Mouse (Mus musculus) heart, adult 11 months (tissue): ENCODE measurements around the gene Hist1h1e.
"Not testable (repeated sequence)": the region's sequence is repeated elsewhere in the genome, so short reads cannot be mapped to it uniquely, and the experiment has no call there.

Experiments
- DNase-seq: peaks from one replicate; pipeline ENCODE4 v3.0.0; 2022

Gene Hist1h1e

DNA sequence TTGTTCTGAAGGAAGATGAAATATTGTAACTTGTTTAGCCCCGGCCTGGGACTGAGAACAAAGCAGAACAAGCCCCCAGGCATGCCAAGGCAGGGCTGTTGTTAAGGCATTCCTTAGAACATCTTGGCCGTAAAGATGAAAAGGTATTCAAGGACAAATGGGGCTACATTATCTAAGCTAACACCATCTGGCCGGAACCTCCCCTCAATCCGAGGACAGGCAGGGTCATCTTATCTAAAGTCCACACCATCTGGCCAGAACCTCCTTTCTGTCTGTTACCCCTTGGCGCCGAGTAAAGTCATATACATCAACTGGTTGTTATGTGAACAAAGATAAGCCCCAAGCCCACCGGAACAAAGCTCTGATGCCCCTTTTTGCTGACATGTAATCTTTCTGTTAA, 30.5 kb downstream of the Hist1h1e start:
- DNase-seq = not testable (repeated sequence)

GRCm38 (mm10) chr13:23591206-23591605, 31.2 kb downstream of the Hist1h1e start:
- DNase-seq = peak; percentile 63

DNA sequence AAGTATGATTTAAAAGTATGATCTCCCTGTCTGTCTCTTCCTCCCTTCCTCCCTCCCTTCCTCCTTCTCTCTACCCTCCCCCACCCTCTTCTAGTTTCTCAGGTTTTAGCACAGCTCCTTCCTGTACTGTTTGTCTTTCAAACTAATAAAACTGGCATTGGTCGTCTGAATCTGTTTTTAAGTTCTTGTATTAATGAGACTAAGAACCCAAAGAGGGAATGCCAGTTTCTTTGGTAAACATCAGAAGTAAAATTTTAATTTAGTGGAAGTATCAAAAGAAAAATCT, 35.5 kb downstream of the Hist1h1e start:
- DNase-seq = no peak

DNA sequence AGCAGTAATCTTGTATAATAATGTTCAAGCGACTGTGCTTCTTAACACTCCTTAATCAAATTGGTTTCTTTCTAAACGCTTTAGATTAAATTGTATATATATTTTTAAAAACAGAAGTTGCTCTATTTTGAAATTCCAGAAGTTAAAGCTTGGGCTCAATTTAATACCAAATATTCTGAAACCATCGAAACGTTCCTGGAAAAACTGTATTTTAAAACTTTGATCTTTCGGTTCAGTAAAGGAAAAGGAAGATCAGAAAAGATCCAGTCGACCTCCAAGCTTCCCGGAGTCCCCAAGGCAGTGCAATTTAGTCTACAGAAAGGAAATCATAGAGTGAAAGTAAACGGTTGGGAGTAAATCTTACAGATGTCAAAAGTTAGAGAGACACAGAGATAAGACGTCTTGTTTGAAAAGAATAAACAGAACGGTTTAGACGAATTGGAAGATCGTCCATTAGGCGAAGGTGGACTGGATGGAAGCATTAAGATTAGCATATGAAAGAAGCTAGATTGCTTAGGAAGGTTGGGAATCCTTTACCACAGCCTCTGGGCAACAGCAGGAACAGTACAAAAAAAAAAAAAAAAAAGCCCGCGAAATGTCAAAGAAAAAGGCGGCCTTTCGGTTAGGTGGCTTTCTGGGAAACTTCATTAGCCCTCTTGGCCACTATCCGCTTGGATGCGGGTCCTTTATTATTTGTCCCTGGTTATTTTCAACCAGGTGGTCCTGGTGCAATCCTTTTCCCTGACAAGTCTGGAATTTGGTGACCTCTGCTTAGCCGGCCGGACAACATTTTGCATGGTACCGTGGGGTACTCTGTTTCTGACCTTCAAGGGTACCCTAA, 36.0 kb downstream of the Hist1h1e start:
- DNase-seq = no peak

DNA sequence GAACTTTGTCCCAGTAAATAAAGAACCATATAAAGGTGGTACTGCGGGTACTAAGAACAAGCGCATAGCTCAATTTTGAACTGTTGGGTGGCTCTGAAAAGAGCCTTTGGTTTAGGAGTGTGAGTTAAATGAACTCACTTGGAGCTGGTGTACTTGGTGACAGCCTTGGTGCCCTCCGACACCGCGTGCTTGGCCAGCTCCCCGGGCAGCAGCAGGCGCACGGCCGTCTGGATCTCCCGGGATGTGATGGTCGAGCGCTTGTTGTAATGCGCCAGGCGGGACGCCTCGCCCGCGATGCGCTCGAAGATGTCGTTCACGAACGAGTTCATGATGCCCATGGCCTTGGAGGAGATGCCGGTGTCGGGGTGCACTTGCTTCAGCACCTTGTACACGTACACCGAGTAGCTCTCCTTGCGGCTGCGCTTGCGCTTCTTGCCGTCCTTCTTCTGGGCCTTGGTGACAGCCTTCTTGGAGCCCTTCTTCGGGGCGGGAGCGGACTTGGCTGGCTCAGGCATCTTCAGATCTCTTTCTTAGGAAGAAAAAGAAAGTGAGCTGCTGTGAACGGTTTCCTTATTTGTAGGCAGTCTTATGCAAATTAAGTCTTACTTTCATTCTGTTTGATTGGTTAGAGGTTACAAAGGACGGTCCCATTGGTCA, 36.8 kb downstream of the Hist1h1e start:
- DNase-seq = peak; percentile 98

- DNase-seq = peak; percentile 98
Measured at GRCm38 (mm10) chr13:23585029-23585441, 37.3 kb downstream of the Hist1h1e start.

DNA sequence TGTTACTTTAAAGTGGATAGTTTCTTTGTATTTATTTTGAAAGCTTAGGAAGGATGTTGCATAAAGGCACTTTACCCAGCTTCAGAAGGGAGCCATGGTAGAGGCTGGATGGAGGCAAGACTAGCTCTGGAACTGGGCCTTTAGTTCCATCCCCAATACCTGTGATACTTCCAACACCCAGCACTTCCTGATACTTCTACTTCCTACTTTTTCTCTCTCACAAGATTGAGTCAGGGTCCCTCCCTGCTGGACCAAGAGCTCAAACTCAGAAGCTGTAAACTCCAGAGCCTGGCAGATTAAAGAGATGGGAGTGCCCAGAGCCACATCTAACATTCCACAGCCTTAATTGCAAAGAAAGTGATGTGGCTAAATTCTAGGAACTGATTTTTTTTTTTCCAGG, 38.0 kb downstream of the Hist1h1e start:
- DNase-seq = no peak

DNA sequence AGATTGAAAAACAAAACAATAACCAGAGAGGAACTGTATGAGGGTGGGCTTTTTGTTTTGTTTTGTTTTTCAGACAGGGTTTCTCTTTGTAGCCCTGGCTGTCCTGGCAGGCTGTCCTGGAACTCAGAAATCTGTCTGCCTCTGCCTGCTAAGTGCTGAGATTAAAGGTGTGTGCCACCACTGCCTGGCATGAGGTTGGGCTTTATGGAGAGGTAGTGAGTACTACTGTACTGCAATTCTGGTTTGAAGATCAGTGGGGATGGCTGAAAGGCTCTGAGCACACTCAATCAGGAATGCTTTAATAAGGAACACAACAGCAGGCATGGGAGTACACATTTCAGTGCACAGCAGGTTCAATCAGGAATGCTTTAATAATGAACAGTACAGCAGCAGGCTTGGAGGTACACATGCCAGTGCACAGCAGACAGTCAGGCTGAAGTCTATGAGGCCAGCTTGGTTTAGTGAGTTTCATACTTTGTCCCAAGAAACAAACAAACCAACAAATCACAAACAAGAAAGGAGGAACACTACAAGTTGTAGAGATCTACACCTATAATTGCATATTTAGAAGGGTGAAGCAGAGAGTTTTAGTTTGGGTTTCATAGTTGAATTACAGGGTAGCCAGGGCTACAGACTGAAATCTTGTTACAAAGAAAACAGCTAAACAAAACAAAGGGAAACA, 38.8 kb downstream of the Hist1h1e start:
- peak; percentile 80 for DNase-seq

DNA sequence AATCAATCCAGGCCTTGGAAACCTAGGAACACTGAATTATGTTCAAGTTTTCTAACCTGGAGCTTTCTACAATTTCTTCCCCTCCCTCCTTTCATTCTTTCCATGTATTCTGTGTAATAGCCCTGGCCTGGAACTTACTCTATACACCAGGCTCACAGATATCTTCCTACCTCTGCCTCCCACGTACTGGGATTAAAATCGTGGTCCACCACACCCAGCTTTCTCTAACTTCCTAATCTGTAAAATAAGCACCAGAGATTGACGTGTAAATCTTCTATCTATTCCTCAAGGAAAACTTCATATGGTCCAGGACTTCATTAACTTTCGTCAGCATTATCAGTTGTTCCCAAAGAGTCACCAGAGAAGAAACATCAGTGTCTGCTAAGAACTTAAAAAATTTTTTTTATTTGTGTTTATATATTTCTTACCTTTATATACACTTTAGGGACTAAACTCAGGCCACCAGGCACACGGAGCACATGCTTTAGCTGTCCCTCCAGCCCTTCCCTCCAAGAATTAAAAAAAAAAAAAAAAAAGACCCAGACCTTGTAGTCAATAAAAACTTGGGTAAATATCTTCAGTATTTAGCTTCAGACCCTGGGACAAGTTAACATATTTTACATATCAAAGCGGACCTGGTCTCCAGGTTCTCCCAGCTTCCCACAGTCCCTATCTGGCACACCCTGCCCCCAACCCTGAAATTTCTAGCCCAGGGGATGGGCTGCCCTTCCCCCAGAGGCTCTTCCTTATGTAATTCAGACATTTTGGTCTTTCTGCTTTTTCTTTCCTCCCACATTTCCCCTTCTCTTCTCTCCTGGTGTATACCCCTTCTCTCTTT, 39.9 kb downstream of the Hist1h1e start:
- DNase-seq = peak; percentile 76

DNA sequence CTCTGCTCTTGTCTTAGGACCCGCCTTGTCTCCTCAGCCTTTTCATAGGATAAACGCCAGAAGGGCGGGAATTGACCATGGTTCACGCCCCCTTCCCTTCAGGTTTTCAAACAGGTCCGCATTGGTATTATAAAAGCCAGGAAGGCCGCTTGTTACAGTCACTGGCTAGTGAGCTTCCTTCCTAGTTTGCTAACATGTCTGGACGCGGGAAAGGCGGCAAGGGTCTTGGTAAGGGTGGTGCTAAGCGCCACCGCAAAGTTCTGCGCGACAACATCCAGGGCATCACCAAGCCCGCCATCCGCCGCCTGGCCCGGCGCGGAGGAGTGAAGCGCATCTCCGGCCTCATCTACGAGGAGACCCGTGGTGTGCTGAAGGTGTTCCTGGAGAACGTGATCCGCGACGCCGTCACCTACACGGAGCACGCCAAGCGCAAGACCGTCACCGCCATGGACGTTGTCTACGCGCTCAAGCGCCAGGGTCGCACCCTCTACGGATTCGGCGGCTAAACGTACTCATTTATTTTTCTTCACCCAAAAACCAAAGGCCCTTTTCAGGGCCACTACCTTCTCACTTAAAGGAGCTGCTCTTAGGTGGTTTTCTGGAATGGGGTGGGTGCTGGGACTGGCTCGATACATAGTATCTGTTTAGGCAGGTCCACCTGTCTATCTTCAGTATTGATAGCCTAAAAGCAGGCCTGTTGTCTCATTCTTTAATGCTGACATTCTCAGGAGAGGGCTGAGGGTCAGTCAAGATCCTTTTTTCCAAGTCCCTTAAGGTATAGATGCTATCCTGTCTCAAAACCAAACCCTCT, 40.7 kb downstream of the Hist1h1e start, which contains the start of gene Hist1h4d:
Gene Hist1h4d (plus strand): TSS at position 191 of the 811 bp plus-strand sequence.
- peak; percentile 100 for DNase-seq

DNA sequence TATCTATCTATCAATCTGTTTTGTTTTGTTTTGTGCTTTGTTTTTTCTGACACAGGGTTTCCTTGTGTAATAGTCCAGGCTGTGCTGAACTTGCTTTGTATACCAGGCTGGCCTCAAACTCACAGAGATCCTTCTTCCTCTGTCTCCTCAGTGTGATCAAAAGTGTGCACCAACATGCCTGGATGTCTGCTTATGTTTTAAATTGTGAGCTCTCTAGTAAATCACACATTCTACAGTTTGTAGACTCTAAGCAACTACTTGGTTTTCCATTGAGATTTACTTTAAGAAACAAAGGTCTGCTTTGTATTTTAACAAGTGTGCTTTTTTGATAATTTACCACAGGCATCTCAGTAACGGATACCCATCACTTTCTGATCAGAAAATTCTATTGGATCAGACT, 44.5 kb downstream of the Hist1h1e start:
- DNase-seq = no peak

- DNase-seq = peak; percentile 62
Measured at GRCm38 (mm10) chr13:23576906-23577639, 45.3 kb downstream of the Hist1h1e start.

- DNase-seq = peak; percentile 60
Measured at GRCm38 (mm10) chr13:23576351-23576881, 45.9 kb downstream of the Hist1h1e start.

DNA sequence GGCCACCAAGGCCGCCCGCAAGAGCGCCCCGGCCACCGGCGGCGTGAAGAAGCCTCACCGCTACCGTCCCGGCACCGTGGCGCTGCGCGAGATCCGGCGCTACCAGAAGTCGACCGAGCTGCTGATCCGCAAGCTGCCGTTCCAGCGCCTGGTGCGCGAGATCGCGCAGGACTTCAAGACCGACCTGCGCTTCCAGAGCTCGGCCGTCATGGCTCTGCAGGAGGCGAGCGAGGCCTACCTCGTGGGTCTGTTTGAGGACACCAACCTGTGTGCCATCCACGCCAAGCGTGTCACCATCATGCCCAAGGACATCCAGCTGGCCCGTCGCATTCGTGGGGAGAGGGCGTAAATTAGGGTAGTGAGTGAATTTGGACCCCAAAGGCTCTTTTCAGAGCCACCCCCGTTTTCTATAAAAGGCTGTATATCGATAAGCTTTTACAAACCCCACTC, 46.5 kb downstream of the Hist1h1e start:
- peak; percentile 90 for DNase-seq

GRCm38 (mm10) chr13:23575271-23575851, 47.0 kb downstream of the Hist1h1e start, which contains the start of gene Hist1h3d:
Gene Hist1h3d, plus strand, starts transcription at chr13:23575763.
- peak; percentile 97 for DNase-seq

GRCm38 (mm10) chr13:23574546-23575170, 47.7 kb downstream of the Hist1h1e start:
- DNase-seq = peak; percentile 50

- peak; percentile 99 for DNase-seq
Measured at GRCm38 (mm10) chr13:23573898-23574524, 48.3 kb downstream of the Hist1h1e start, which contains the start of the genes Hist1h2bf and Hist1h2ad. Gene Hist1h2bf, minus strand, starts transcription at chr13:23574196. Gene Hist1h2ad, plus strand, starts transcription at chr13:23574381.

- DNase-seq = peak; percentile 88
Measured at GRCm38 (mm10) chr13:23573034-23573897, 49.1 kb downstream of the Hist1h1e start.
